Mouse (Mus musculus): Measurements from ENCODE around the gene Smc3.

Smc3 gene

GRCm38 (mm10) chr19:53599757-53600539 is at the start of gene Smc3:
Gene Smc3 (plus strand): TSS chr19:53600398.
- peak; percentile 96 for DNase-seq (ENCODE audit: low spot score)

- no peak for DNase-seq (ENCODE audit: low spot score)
These were observed 49.2 kb upstream of the Smc3 start for GRCm38 (mm10) chr19:53550972-53551371.

- no peak for DNase-seq (ENCODE audit: low spot score)
These were observed 47.9 kb upstream of the Smc3 start for GRCm38 (mm10) chr19:53552216-53552786.

- no peak for DNase-seq (ENCODE audit: low spot score)
These were observed 47.4 kb upstream of the Smc3 start for GRCm38 (mm10) chr19:53552795-53553194.

GRCm38 (mm10) chr19:53554402-53554801 is 45.8 kb upstream of the Smc3 start:
- no peak for DNase-seq (ENCODE audit: low spot score)

- DNase-seq (ENCODE audit: low spot score) = no peak
These were observed 45.1 kb upstream of the Smc3 start for GRCm38 (mm10) chr19:53554981-53555616.

- no peak for DNase-seq (ENCODE audit: low spot score)
These were observed 43.4 kb upstream of the Smc3 start for GRCm38 (mm10) chr19:53556841-53557240.

- no peak for DNase-seq (ENCODE audit: low spot score)
These were observed 42.8 kb upstream of the Smc3 start for GRCm38 (mm10) chr19:53557267-53557936.

GRCm38 (mm10) chr19:53560436-53560835 is 39.8 kb upstream of the Smc3 start:
- DNase-seq (ENCODE audit: low spot score) = no peak

GRCm38 (mm10) chr19:53564174-53564573 is 36.0 kb upstream of the Smc3 start:
- DNase-seq (ENCODE audit: low spot score) = no peak

GRCm38 (mm10) chr19:53565565-53566277 is 34.5 kb upstream of the Smc3 start:
- DNase-seq (ENCODE audit: low spot score) = no peak

GRCm38 (mm10) chr19:53567864-53568263 is 32.3 kb upstream of the Smc3 start:
- no peak for DNase-seq (ENCODE audit: low spot score)

- no peak for DNase-seq (ENCODE audit: low spot score)
These were observed 31.6 kb upstream of the Smc3 start for GRCm38 (mm10) chr19:53568553-53568952.

GRCm38 (mm10) chr19:53571056-53571455 is 29.1 kb upstream of the Smc3 start:
- DNase-seq (ENCODE audit: low spot score) = no peak

- DNase-seq (ENCODE audit: low spot score) = no peak
These were observed 28.4 kb upstream of the Smc3 start for GRCm38 (mm10) chr19:53571501-53572428.

GRCm38 (mm10) chr19:53572607-53573006 is 27.6 kb upstream of the Smc3 start:
- DNase-seq (ENCODE audit: low spot score) = no peak

GRCm38 (mm10) chr19:53573151-53573550 is 27.0 kb upstream of the Smc3 start:
- no peak for DNase-seq (ENCODE audit: low spot score)

- DNase-seq (ENCODE audit: low spot score) = no peak
These were observed 26.1 kb upstream of the Smc3 start for GRCm38 (mm10) chr19:53574131-53574530.

GRCm38 (mm10) chr19:53574546-53574945 is 25.7 kb upstream of the Smc3 start:
- no peak for DNase-seq (ENCODE audit: low spot score)

GRCm38 (mm10) chr19:53575296-53576010 is 24.7 kb upstream of the Smc3 start:
- no peak for DNase-seq (ENCODE audit: low spot score)
